Mouse (Mus musculus) liver, adult 2 months (tissue): ENCODE measurements around the gene Spata22. TPM values are rescaled to one million over a fixed set of nuclear protein-coding genes. Genes with fewer than 3 reads are reported as not detected.

Experiments used
- DNase-seq: peaks from one replicate; pipeline ENCODE4 v3.0.0-alpha.2; 2011; ENCODE audit warnings: low read depth, low spot score; ENCODE audit errors: extremely low read depth
- H3K27ac ChIP-seq: fragments of 200-500 bp; replicated peaks from 2 replicates; pipeline ENCODE4 v1.5.1; 2012; ENCODE audit warnings: low read depth, mild to moderate bottlenecking, control low read depth, inconsistent platforms, low read length; ENCODE audit not compliant: insufficient read depth
- H3K27me3 ChIP-seq: fragments of 200-500 bp; 2 replicates; pipeline ENCODE4 v1.6.1; 2012; ENCODE audit warnings: mild to moderate bottlenecking, moderate library complexity, low read length, inconsistent platforms; ENCODE audit not compliant: control insufficient read depth, insufficient read depth
- H3K36me3 ChIP-seq: fragments of 200-500 bp; 2 replicates; pipeline ENCODE4 v1.6.1; 2012; ENCODE audit warnings: low read length, inconsistent platforms; ENCODE audit not compliant: control insufficient read depth, insufficient read depth
- H3K4me1 ChIP-seq: fragments of 200-500 bp; 2 replicates; pipeline ENCODE4 v1.6.1; 2011; ENCODE audit warnings: low read length; ENCODE audit not compliant: control insufficient read depth, insufficient read depth
- H3K4me3 ChIP-seq: fragments of 200-500 bp; 2 replicates; pipeline ENCODE4 v1.5.1; 2011; ENCODE audit warnings: low read depth, mild to moderate bottlenecking, control low read depth, low read length, moderate library complexity; ENCODE audit not compliant: insufficient read depth
- H3K79me2 ChIP-seq: fragments of 200-500 bp; 2 replicates; pipeline ENCODE4 v1.6.1; 2012; ENCODE audit warnings: inconsistent platforms, mild to moderate bottlenecking, low read length, moderate library complexity; ENCODE audit not compliant: control insufficient read depth, insufficient read depth
- H3K9ac ChIP-seq: fragments of 200-500 bp; 2 replicates; pipeline ENCODE4 v1.6.1; 2012; ENCODE audit warnings: low read depth, mild to moderate bottlenecking, control low read depth, inconsistent platforms, low read length
- CTCF ChIP-seq: fragments of 200-500 bp; IDR thresholded peaks from 2 replicates; pipeline ENCODE4 v1.5.1; 2011; ENCODE audit warnings: low read depth, low read length, control low read depth
- POLR2A ChIP-seq: fragments of 200-500 bp; IDR thresholded peaks from 2 replicates; pipeline ENCODE4 v1.6.1; 2011; ENCODE audit warnings: low read length, control low read depth; ENCODE audit not compliant: insufficient read depth; ENCODE audit errors: extremely low read depth
- WGBS: fragments of 180-500 bp; shearing (Covaris S2); methylation state at CpG from one replicate; pipeline ENCODE4 v1.1.7; 2018; 5-methylcytosine and 5-hydroxymethylcytosine counted together
- polyA plus RNA-seq: library from polyadenylated mRNA; depleted of rRNA; stranded (reverse); fragments of >200 nt; gene quantifications from 2 replicates; pipeline ENCODE4 v1.2.3, GENCODE M21; 2012; rRNA removed
- total RNA-seq: library from RNA; depleted of rRNA; stranded (reverse); fragments of >200 nt; gene quantifications from 2 replicates; pipeline ENCODE4 v1.2.3, GENCODE M21; 2014; rRNA removed

Spata22 gene
- total and polyA plus RNA-seq, 2 experiments: 0.94 to 5.1 TPM

DNA sequence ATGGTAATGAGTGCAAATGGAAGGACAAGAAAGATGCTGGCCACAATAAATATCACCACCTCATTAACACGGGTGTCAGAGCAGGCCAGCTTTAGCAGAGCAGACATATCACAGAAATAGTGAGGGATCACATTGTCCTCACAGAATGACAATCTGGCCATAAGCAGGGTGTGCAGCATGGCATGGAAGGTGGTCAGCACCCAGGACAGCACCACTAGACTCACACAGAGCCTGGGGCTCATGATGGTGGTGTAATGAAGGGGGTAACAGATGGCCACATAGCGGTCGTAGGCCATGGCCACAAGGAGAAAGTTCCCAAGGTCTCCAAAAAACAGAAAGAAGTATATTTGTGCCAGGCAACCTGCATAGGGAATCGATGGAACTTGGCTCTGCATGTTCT is 65.8 kb downstream of the Spata22 start:
- TF ChIP-seq CTCF (no peak), POLR2A (no peak)

More for the DNA sequence above, 65.8 kb downstream of the Spata22 start:
- no peak for DNase-seq
- Histone ChIP-seq H3K27me3 (no peaks in the 10 kb centered on the region), H3K4me3 (no peak overlapping the region), H3K4me1 (no peaks in the 10 kb centered on the region), H3K9ac (no peak overlapping the region), H3K79me2 (no peaks in the 10 kb centered on the region), H3K27ac (no peak overlapping the region), H3K36me3 (no peaks in the 10 kb centered on the region)
- WGBS: 63% methylated on average over 4 of the region's 4 CpGs

Other genes starting within 250 kb of the Spata22 start
- 0.18 and 0.27 TPM in 2 replicates for gene Itgae, start 239.2 kb upstream of the Spata22 start, total RNA-seq
- 0.17 and 0.19 TPM in 2 replicates for gene Itgae, start 239.2 kb upstream of the Spata22 start, polyA plus RNA-seq
- gene Haspin, start 191.4 kb upstream of the Spata22 start, total RNA-seq: 0.55 and 0.60 TPM in 2 replicates
- gene Haspin, start 191.4 kb upstream of the Spata22 start, polyA plus RNA-seq: 0.12 and 0.26 TPM in 2 replicates
- gene P2rx5, start 169.3 kb upstream of the Spata22 start, total RNA-seq: 0.09 TPM in 1 of 2 replicates, not detected in the other
- 0.06 TPM in 1 of 2 replicates, not detected in the other for gene P2rx5, start 169.3 kb upstream of the Spata22 start, polyA plus RNA-seq
- gene Emc6, start 152.7 kb upstream of the Spata22 start, total RNA-seq: 80.9 and 90.9 TPM in 2 replicates
- gene Emc6, start 152.7 kb upstream of the Spata22 start, polyA plus RNA-seq: 63.8 and 74.6 TPM in 2 replicates
- gene Tax1bp3, start 152.7 kb upstream of the Spata22 start, total RNA-seq: 11.5 and 13.2 TPM in 2 replicates
- gene Tax1bp3, start 152.7 kb upstream of the Spata22 start, polyA plus RNA-seq: 16.6 and 19.4 TPM in 2 replicates
- gene Ctns, start 130.7 kb upstream of the Spata22 start, total RNA-seq: 11.5 and 15.6 TPM in 2 replicates
- gene Ctns, start 130.7 kb upstream of the Spata22 start, polyA plus RNA-seq: 13.1 and 16.6 TPM in 2 replicates
- gene Shpk, start 130.3 kb upstream of the Spata22 start, total RNA-seq: 38.3 and 38.6 TPM in 2 replicates
- 43.5 and 44.5 TPM in 2 replicates for gene Shpk, start 130.3 kb upstream of the Spata22 start, polyA plus RNA-seq
- 0.18 and 0.20 TPM in 2 replicates for gene Trpv1, start 95.4 kb upstream of the Spata22 start, total RNA-seq
- 0.06 and 0.28 TPM in 2 replicates for gene Trpv1, start 95.4 kb upstream of the Spata22 start, polyA plus RNA-seq
- under 0.01 TPM in 2 replicates for gene Trpv3, start 62.4 kb upstream of the Spata22 start, total RNA-seq
- 0.01 TPM in 2 replicates for gene Trpv3, start 62.4 kb upstream of the Spata22 start, polyA plus RNA-seq
- 32.8 and 40.2 TPM in 2 replicates for gene Aspa, start 145 bp upstream of the Spata22 start, total RNA-seq
- 3.2 and 4.2 TPM in 2 replicates for gene Aspa, start 145 bp upstream of the Spata22 start, polyA plus RNA-seq
- 0.18 and 0.27 TPM in 2 replicates for gene Gm49340, start within 50 bp of the Spata22 start, total RNA-seq
- gene Gm49340, start within 50 bp of the Spata22 start, polyA plus RNA-seq: 0.23 TPM in 1 of 2 replicates, not detected in the other
- 0.13 TPM in 1 of 2 replicates, not detected in the other for gene Olfr20, start 21.0 kb downstream of the Spata22 start, total RNA-seq
- 1.0 and 1.8 TPM in 2 replicates for gene Olfr20, start 21.0 kb downstream of the Spata22 start, polyA plus RNA-seq
- gene Olfr376, start 41.5 kb downstream of the Spata22 start, total RNA-seq: not detected in 2 replicates
- not detected in 2 replicates for gene Olfr376, start 41.5 kb downstream of the Spata22 start, polyA plus RNA-seq
- not detected in 2 replicates for gene Olfr1, start 69.9 kb downstream of the Spata22 start, total RNA-seq
- not detected in 2 replicates for gene Olfr1, start 69.9 kb downstream of the Spata22 start, polyA plus RNA-seq
- gene Olfr378, start 98.7 kb downstream of the Spata22 start, total RNA-seq: not detected in 2 replicates
- gene Olfr378, start 98.7 kb downstream of the Spata22 start, polyA plus RNA-seq: not detected in 2 replicates
- gene Olfr380, start 127.8 kb downstream of the Spata22 start, total RNA-seq: not detected in 2 replicates
- not detected in 2 replicates for gene Olfr380, start 127.8 kb downstream of the Spata22 start, polyA plus RNA-seq
- not detected in 2 replicates for gene Olfr381, start 161.9 kb downstream of the Spata22 start, total RNA-seq
- gene Olfr381, start 161.9 kb downstream of the Spata22 start, polyA plus RNA-seq: not detected in 2 replicates
- gene Olfr382, start 187.5 kb downstream of the Spata22 start, total RNA-seq: not detected in 2 replicates
- gene Olfr382, start 187.5 kb downstream of the Spata22 start, polyA plus RNA-seq: not detected in 2 replicates